Mouse (Mus musculus): ENCODE measurements at regions not wholly inside any gene's neighbourhood (a gene's known extent, or its start where the extent isn't known, plus 50 kb on each side); places are given as distances from the start of the nearest gene placed in this dataset.

DNA sequence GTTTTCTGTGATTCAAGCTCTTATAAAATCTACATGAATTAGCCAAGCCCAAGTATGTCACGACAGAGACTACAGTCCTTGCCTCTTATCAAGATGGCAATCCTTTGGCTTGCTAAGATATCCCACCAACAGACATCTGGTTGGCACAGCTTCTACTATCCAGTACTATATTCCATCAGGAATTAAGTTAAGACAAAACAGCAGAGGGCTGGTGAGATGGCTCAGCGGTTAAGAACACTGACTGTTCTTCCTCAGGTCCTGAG lies 119.1 kb upstream of the Cpm start:
- H3K4me3 ChIP-seq (replicated peaks; ENCODE audit: control insufficient read depth, low read depth, low read length): no peak overlapping the region
- TF ChIP-seq POLR2A (IDR thresholded peaks at IDR 0.05; ENCODE audit: borderline replicate concordance, control insufficient read depth, low read depth, low read length) (no peak), CTCF (IDR thresholded peaks at IDR 0.05; ENCODE audit: control insufficient read depth, insufficient read depth, low read length) (no peak)

DNA sequence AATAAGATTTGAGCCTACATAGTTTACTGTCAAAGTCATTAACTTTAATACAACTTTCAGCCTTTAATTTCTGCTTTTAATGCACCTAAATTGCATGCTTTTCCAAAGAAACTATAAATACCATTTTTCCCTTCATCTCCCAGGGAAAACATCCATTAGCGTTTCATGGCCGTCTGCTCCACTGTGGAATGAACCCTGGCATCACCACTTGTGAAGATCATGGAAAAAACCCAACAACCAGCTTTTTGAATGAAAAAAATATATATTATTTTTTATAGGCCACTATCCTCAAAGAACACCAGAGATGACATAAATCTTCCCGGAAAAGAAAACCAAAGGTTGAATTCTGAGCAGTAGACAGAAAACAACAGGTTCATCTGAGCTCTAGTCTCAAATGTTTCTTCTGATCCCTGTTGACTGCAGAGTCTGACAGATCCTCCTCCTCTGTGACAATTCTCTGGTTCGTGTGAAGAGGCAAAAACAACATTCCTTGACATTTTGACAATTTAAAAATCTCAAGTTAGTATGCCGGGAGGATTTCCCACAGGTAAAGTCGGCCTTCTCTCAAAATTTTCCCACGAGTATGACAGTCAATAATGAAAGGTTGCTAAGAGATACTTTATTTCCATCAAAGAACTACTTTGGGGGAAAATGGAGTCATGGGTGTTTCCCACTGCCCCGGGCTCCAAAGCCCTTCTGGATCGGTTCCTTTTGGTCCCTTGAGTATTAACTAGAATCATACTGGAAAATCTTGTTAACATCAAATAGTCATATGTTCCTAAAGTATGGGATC lies 119.7 kb upstream of the Cpm start:
- H3K4me1 ChIP-seq (ENCODE audit: control insufficient read depth, insufficient read depth, low read length): no peaks in the 10 kb centered on the region
- WGBS: 76% methylated on average over 9 of the region's 9 CpGs
- TF ChIP-seq POLR2A (IDR thresholded peaks at IDR 0.05; ENCODE audit: borderline replicate concordance, control insufficient read depth, low read depth, low read length): no peak
- TF ChIP-seq CTCF (IDR thresholded peaks at IDR 0.05; ENCODE audit: control insufficient read depth, insufficient read depth, low read length): no peak
- no peak overlapping the region for H3K4me3 ChIP-seq (replicated peaks; ENCODE audit: control insufficient read depth, low read depth, low read length)
- no peak overlapping the region for H3K27ac ChIP-seq (ENCODE audit: control insufficient read depth, insufficient read depth, low read depth, low read length, poor library complexity)

More for the DNA sequence above, 119.1 kb upstream of the Cpm start:
- Histone ChIP-seq H3K27ac (ENCODE audit: control insufficient read depth, insufficient read depth, low read depth, low read length, poor library complexity) (no peak overlapping the region), H3K4me1 (ENCODE audit: control insufficient read depth, insufficient read depth, low read length) (no peaks in the 10 kb centered on the region)
- WGBS: 83% methylated on average over 2 of the region's 2 CpGs

DNA sequence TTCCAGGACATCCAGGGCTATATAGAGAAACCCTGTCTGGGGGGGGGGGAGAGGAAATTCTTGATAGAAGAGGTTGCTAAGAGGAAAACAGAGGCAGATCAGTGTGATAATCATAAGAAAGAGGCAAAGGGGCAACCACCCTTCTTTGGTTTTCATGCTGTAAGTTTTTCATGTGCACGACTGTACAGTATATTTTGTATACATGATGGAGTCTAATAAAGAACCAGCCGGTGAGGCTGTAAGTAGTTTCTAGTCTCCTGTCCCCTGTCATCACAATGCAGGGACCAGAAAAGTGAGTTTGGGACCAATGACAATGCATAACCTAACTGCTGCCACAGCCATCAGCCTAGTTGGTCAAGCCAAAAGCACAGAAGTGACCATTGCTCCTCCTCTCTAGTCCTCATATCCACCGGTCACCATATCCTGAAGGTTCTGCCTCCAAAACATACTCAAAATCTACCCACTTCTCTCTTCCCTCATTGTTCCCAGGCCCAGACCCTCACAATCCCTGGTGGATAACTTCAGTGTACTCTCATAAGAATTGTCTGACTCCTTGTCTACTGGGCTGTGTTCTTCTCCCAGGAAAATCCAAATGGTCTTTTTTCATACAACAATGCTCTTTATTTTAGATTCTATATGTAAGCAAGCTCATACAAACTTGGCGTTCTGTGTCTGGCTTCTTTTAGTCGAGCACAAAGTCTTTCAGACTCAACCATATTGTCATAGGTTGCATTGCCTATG lies 122.9 kb upstream of the Cpm start:
- Histone ChIP-seq H3K27ac (ENCODE audit: control insufficient read depth, insufficient read depth, low read depth, low read length, poor library complexity) (no peak overlapping the region), H3K4me1 (ENCODE audit: control insufficient read depth, insufficient read depth, low read length) (no peaks in the 10 kb centered on the region), H3K4me3 (replicated peaks; ENCODE audit: control insufficient read depth, low read depth, low read length) (no peak overlapping the region)
- TF ChIP-seq POLR2A (IDR thresholded peaks at IDR 0.05; ENCODE audit: borderline replicate concordance, control insufficient read depth, low read depth, low read length) (no peak), CTCF (IDR thresholded peaks at IDR 0.05; ENCODE audit: control insufficient read depth, insufficient read depth, low read length) (no peak)
- WGBS: 85% methylated on average over 5 of the region's 5 CpGs

DNA sequence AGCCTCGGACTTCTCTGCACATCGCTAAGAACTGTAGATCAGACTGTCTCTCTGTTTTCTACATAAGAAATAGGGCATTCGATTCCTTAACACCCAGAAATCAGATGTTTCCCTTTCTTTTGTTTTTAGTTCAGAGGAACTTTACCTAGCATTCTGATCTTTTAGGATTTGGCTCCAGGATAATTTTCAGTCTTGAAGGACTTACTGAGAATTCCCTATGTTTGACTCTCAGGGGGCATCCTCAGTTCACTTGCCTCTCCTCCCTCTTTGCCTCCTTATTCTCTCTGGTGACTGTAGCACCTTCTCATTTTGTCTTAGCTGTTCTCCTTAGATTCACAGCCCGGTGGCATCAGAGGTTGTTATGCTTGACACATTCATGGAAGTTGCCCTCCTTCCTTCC lies 123.8 kb upstream of the Cpm start:
- WGBS: 69% methylated on average over 4 of the region's 4 CpGs
- TF ChIP-seq POLR2A (IDR thresholded peaks at IDR 0.05; ENCODE audit: borderline replicate concordance, control insufficient read depth, low read depth, low read length): no peak
- no peak for TF ChIP-seq CTCF (IDR thresholded peaks at IDR 0.05; ENCODE audit: control insufficient read depth, insufficient read depth, low read length)
- Histone ChIP-seq H3K27ac (ENCODE audit: control insufficient read depth, insufficient read depth, low read depth, low read length, poor library complexity) (no peak overlapping the region), H3K4me3 (replicated peaks; ENCODE audit: control insufficient read depth, low read depth, low read length) (no peak overlapping the region), H3K4me1 (ENCODE audit: control insufficient read depth, insufficient read depth, low read length) (no peaks in the 10 kb centered on the region)

DNA sequence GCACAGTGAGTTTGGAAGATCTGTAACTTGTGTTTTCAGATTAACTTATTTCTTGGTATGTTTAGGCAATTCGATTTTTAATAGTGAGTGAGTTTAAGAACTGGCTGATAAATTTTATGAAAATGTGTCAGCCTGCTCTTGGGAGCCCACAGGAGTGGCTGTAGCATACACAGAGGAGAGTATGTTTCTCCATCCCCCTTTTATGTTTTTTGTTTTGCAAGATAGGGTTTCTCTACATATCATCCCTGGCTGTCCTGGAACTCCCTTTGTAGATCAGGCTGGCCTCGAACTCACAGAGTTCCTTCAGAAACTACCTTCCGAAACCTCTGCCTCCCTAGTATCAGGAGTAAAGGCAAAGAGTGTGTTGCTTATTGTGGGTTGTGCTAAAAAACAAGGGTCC lies 124.2 kb upstream of the Cpm start:
- no peak overlapping the region for H3K27ac ChIP-seq (ENCODE audit: control insufficient read depth, insufficient read depth, low read depth, low read length, poor library complexity)
- no peak overlapping the region for H3K4me3 ChIP-seq (replicated peaks; ENCODE audit: control insufficient read depth, low read depth, low read length)
- 74% methylated on average over 3 of the region's 3 CpGs for WGBS
- TF ChIP-seq POLR2A (IDR thresholded peaks at IDR 0.05; ENCODE audit: borderline replicate concordance, control insufficient read depth, low read depth, low read length) (no peak), CTCF (IDR thresholded peaks at IDR 0.05; ENCODE audit: control insufficient read depth, insufficient read depth, low read length) (no peak)
- H3K4me1 ChIP-seq (ENCODE audit: control insufficient read depth, insufficient read depth, low read length): no peaks in the 10 kb centered on the region

DNA sequence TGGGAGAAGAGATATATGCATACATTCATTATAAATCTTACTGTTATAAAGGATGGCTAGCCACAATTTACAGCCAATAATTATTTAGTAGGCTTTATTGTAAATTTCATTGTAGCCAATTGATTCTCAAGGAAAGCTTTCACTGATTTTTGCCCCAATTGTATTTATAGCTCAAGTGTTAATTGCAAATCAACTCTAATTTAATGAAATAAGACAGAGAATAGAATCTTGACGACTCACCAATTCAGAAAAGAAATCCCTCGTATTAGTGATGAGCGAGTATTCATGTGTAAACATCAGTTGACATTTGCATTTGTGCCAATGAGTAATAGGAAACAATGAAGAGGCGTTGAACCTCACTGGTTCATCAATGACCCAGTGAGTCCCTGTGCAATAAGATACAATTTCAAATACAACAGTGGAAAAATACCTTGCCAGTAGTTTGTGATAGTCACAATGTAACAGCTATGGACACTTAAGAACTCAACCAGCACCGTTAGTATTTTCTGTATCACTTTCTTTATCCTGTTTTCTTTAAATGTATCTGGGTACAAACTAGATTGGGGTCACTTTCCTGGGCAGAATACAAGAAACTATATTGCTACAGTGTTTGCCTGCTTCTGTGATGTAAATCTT lies 124.6 kb upstream of the Cpsf6 start:
- no peak for TF ChIP-seq POLR2A (IDR thresholded peaks at IDR 0.05; ENCODE audit: borderline replicate concordance, control insufficient read depth, low read depth, low read length)
- TF ChIP-seq CTCF (IDR thresholded peaks at IDR 0.05; ENCODE audit: control insufficient read depth, insufficient read depth, low read length): no peak
- H3K27ac ChIP-seq (ENCODE audit: control insufficient read depth, insufficient read depth, low read depth, low read length, poor library complexity): no peak overlapping the region
- no peaks in the 10 kb centered on the region for H3K4me1 ChIP-seq (ENCODE audit: control insufficient read depth, insufficient read depth, low read length)
- no peak overlapping the region for H3K4me3 ChIP-seq (replicated peaks; ENCODE audit: control insufficient read depth, low read depth, low read length)
- 78% methylated on average over 5 of the region's 5 CpGs for WGBS

DNA sequence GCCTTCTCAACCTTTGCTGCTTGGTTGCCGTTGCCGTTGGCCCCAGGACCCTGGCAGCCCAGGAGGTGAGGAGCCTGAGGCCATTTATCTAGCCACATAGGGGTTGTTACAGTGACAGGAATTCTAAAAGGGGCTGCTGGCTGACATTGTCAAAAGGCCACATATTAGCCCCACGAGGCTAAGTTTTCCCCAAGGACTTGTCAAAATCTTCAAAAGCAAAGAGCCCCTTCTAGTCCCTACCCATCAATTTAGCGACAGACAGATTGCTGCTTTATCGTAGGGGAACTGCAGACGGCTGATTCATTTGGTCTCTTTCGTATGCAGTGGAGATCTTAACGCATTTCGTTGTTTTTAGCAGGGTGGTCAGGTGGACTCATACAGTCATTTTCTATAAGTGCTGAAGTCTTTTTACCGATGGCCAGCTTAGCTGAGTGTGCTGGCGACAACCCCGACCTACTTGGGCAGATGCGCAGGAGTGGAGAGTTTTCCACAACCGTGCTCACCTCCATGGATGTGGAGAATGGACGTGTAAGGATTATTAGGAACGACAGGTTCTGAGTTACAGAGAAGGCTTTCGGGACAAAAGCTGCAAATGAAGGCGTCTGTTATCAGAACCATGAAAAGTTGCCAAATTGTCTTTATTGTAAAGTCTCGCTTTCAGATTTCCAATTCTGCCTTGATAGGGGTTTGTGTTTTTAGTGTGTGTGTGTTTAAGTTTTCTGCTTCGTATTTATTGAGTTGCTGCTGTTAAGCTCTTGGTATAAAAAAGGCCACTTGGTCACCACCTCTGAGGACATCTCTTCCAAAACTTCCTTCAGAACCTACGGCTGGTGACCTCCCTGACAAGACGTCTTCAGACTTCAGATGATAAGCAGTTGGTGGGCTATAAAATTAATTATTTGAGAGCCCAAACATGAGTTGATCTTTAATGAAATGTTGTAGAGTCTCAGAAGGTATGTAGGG lies 123.7 kb upstream of the Cpsf6 start:
- Histone ChIP-seq H3K27ac (ENCODE audit: control insufficient read depth, insufficient read depth, low read depth, low read length, poor library complexity) (no peak overlapping the region), H3K4me3 (replicated peaks; ENCODE audit: control insufficient read depth, low read depth, low read length) (no peak overlapping the region), H3K4me1 (ENCODE audit: control insufficient read depth, insufficient read depth, low read length) (no peaks in the 10 kb centered on the region)
- 83% methylated on average over 22 of the region's 22 CpGs for WGBS
- TF ChIP-seq POLR2A (IDR thresholded peaks at IDR 0.05; ENCODE audit: borderline replicate concordance, control insufficient read depth, low read depth, low read length) (no peak), CTCF (IDR thresholded peaks at IDR 0.05; ENCODE audit: control insufficient read depth, insufficient read depth, low read length) (no peak)

All from bone marrow, adult 2 months (tissue).